Mouse (Mus musculus) myocyte (in vitro differentiated cells): Measurements from ENCODE around the gene Ncor1.

Experiments
- CEBPB ChIP-seq: IDR thresholded peaks from 2 replicates; pipeline ENCODE4 v1.6.1; 2011; ENCODE audit warnings: mild to moderate bottlenecking, moderate library complexity; ENCODE audit not compliant: poor library complexity, insufficient read depth, severe bottlenecking
- E2F4 ChIP-seq: IDR thresholded peaks from one replicate; pipeline ENCODE4 v1.6.1; 2011; ENCODE audit warnings: mild to moderate bottlenecking, control low read depth, moderate library complexity; ENCODE audit not compliant: insufficient read depth
- MAX ChIP-seq: IDR thresholded peaks from one replicate; pipeline ENCODE4 v1.6.1; 2011; ENCODE audit warnings: low read depth, mild to moderate bottlenecking, control low read depth
- MYOD1 ChIP-seq, 3 experiments: IDR thresholded peaks; one replicate each; pipeline ENCODE4 v1.6.1; 2011; ENCODE audit warnings: control low read depth in 2 of 3, low read depth in 2 of 3, mild to moderate bottlenecking in 2 of 3, moderate library complexity in 1 of 3; ENCODE audit not compliant: insufficient read length in 2 of 3, control insufficient read depth in 1 of 3
- POLR2A ChIP-seq: IDR thresholded peaks from one replicate; pipeline ENCODE4 v1.6.1; 2011; ENCODE audit warnings: low read depth, mild to moderate bottlenecking, control low read depth, moderate library complexity; ENCODE audit not compliant: insufficient read length
- POLR2AphosphoS2 ChIP-seq: IDR thresholded peaks from one replicate; pipeline ENCODE4 v1.6.1; 2011; ENCODE audit warnings: low read depth, control low read depth; ENCODE audit not compliant: insufficient read length
- REST ChIP-seq: IDR thresholded peaks from one replicate; pipeline ENCODE4 v1.6.1; 2011; ENCODE audit warnings: mild to moderate bottlenecking, control low read depth, moderate library complexity; ENCODE audit not compliant: insufficient read depth, insufficient read length
- SRF ChIP-seq: IDR thresholded peaks from one replicate; pipeline ENCODE4 v1.6.1; 2011; ENCODE audit warnings: low read depth; ENCODE audit not compliant: control insufficient read depth, insufficient read length
- TCF12 ChIP-seq: IDR thresholded peaks from one replicate; pipeline ENCODE4 v1.6.1; 2011; ENCODE audit warnings: mild to moderate bottlenecking, control low read depth; ENCODE audit not compliant: poor library complexity, insufficient read depth, severe bottlenecking
- TCF3 ChIP-seq: IDR thresholded peaks from one replicate; pipeline ENCODE4 v1.6.1; 2011; ENCODE audit warnings: low read depth, control low read depth; ENCODE audit not compliant: insufficient read length
- USF1 ChIP-seq: IDR thresholded peaks from one replicate; pipeline ENCODE4 v1.6.1; 2011; ENCODE audit warnings: low read depth, mild to moderate bottlenecking, control low read depth, moderate library complexity

GRCm38 (mm10) chr11:62463225-62463915 is 5.0 kb upstream of the Ncor1 start:
- TF ChIP-seq POLR2A (no peak), POLR2AphosphoS2 (no peak), USF1 (no peak), TCF12 (no peak), E2F4 (no peak), MYOD1 (IDR thresholded peaks at IDR 0.05; ENCODE audit: control insufficient read depth in 1 of 3, insufficient read length in 2 of 3, low read depth in 2 of 3) (no peak), TCF3 (no peak), CEBPB (no peak), MAX (no peak), REST (no peak), SRF (no peak)
